Comparison of ENCODE assay signal across 9 mouse cellular contexts in the genomic region with DNA sequence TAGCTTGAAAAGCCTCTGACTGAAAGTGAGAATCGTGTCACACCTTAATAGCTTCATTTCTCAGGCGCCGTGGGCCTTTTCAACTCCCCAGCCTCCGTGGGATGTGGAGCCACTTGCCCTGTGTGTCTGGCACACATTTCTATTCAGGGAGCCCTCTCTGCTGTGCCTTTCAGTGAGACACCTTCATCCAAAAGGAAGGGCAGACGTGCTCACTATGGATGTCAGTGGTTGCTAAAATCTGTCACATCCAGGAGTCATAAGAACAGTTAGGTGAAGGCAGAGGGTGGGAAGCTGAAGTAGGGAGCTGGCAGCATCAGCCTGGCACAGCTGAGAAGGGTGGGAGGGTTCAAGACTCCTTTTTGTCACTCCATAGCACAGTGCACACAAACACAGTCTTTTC.
"Had no signal": no experiment of that assay in that cellular context is flagged by ENCODE, and none has a peak within 500 bp of the region (broad histone marks: within the 10 kb centered on the region; RNA-seq: fewer than 3 reads in every experiment).

No protein-coding gene starts in this region.

- DNase-seq: kidney, adult 8-10 months; kidney, postnatal 25 days; layer of hippocampus, postnatal 36 days; left cerebral cortex, postnatal 4 days; lung, adult 18-20 months; thymus, postnatal 4 days had no signal

- H3K9me3 ChIP-seq: limb, embryonic 13.5 days had no signal

- H3K27ac ChIP-seq: limb, embryonic 13.5 days; liver, embryonic 14.5 days; stomach, postnatal 0 days had no signal

- H3K4me1 ChIP-seq: limb, embryonic 13.5 days had no signal

- H3K4me2 ChIP-seq: limb, embryonic 13.5 days had no signal

- H3K9ac ChIP-seq: limb, embryonic 13.5 days; liver, embryonic 14.5 days had no signal

- H3K36me3 ChIP-seq: limb, embryonic 13.5 days had no signal

- H3K4me3 ChIP-seq: limb, embryonic 13.5 days had no signal
